Mouse (Mus musculus) lung, postnatal 36 days (tissue): ENCODE data around the gene Cers6.

Experiments
- DNase-seq: peaks from one replicate; pipeline ENCODE4 v3.0.0; 2022; ENCODE audit warnings: mixed read lengths

Gene Cers6

GRCm38 (mm10) chr2:68973753-68974152 is 112.5 kb downstream of the Cers6 start:
- DNase-seq: no peak

- no peak for DNase-seq
Observed at GRCm38 (mm10) chr2:68975286-68975685, 114.0 kb downstream of the Cers6 start.

- no peak for DNase-seq
Observed at GRCm38 (mm10) chr2:68975780-68976179, 114.5 kb downstream of the Cers6 start.

GRCm38 (mm10) chr2:68978244-68978643 is 117.0 kb downstream of the Cers6 start:
- DNase-seq: no peak

- peak; percentile 28 for DNase-seq
Observed at GRCm38 (mm10) chr2:68978660-68979604, 117.7 kb downstream of the Cers6 start.

GRCm38 (mm10) chr2:68981302-68981701 is 120.1 kb downstream of the Cers6 start:
- DNase-seq: no peak

GRCm38 (mm10) chr2:68981756-68982409 is 120.6 kb downstream of the Cers6 start:
- DNase-seq: no peak

- no peak for DNase-seq
Observed at GRCm38 (mm10) chr2:68982979-68983378, 121.7 kb downstream of the Cers6 start.

- peak; percentile 20 for DNase-seq
Observed at GRCm38 (mm10) chr2:68983431-68983830, 122.2 kb downstream of the Cers6 start.

- DNase-seq: no peak
Observed at GRCm38 (mm10) chr2:68989117-68989516, 127.9 kb downstream of the Cers6 start.

- no peak for DNase-seq
Observed at GRCm38 (mm10) chr2:68992629-68993028, 131.4 kb downstream of the Cers6 start.

GRCm38 (mm10) chr2:68994441-68994840 is 133.2 kb downstream of the Cers6 start:
- DNase-seq: peak; percentile 30

- DNase-seq: no peak
Observed at GRCm38 (mm10) chr2:68995723-68996122, 134.5 kb downstream of the Cers6 start.

GRCm38 (mm10) chr2:68996268-68996667 is 135.0 kb downstream of the Cers6 start:
- no peak for DNase-seq

- no peak for DNase-seq
Observed at GRCm38 (mm10) chr2:69004001-69004400, 142.8 kb downstream of the Cers6 start.

GRCm38 (mm10) chr2:69011392-69011791 is 150.2 kb downstream of the Cers6 start:
- DNase-seq: no peak

- no peak for DNase-seq
Observed at GRCm38 (mm10) chr2:69011860-69012259, 150.6 kb downstream of the Cers6 start.

GRCm38 (mm10) chr2:69014241-69014640 is 153.0 kb downstream of the Cers6 start:
- DNase-seq: no peak

- peak; percentile 24 for DNase-seq
Observed at GRCm38 (mm10) chr2:69015172-69015724, 154.0 kb downstream of the Cers6 start.

- no peak for DNase-seq
Observed at GRCm38 (mm10) chr2:69015822-69016221, 154.6 kb downstream of the Cers6 start.

GRCm38 (mm10) chr2:69019026-69019565 is 157.9 kb downstream of the Cers6 start:
- no peak for DNase-seq

- no peak for DNase-seq
Observed at GRCm38 (mm10) chr2:69019821-69020489, 158.7 kb downstream of the Cers6 start.
